Mouse (Mus musculus) embryo, embryonic 11 days (tissue): ENCODE data around the gene Tmem50b.

ENCODE experiments used
- DNase-seq: peaks from one replicate; pipeline ENCODE4 v3.0.0-alpha.2; 2015

The Tmem50b gene

GRCm38 (mm10) chr16:91606958-91607357, 9.4 kb upstream of the Tmem50b start:
- DNase-seq = no peak

GRCm38 (mm10) chr16:91605156-91605555, 7.6 kb upstream of the Tmem50b start:
- DNase-seq = no peak

GRCm38 (mm10) chr16:91601693-91602092, 4.1 kb upstream of the Tmem50b start:
- DNase-seq = no peak

DNA sequence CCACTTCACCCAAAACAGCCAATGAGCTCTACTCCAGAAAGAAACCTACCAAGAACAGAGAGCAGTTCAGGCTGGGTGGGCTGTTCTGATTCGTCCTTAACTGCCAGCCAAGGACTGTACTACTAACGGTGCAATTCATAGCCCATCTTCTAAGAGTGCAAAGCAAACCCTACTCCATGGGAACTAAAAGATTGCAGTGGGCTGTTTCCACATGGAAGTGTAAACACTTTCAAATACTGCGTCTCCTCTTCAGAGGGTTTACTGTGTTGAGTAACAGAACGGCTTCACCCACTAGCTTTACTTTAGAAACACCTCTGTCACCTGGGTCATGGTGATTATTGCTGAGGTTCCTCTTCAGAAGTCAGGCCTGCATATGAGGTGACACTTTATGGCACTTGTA, 3.5 kb upstream of the Tmem50b start:
- no peak for DNase-seq

GRCm38 (mm10) chr16:91599242-91599641, 1.6 kb upstream of the Tmem50b start:
- DNase-seq = no peak

DNA sequence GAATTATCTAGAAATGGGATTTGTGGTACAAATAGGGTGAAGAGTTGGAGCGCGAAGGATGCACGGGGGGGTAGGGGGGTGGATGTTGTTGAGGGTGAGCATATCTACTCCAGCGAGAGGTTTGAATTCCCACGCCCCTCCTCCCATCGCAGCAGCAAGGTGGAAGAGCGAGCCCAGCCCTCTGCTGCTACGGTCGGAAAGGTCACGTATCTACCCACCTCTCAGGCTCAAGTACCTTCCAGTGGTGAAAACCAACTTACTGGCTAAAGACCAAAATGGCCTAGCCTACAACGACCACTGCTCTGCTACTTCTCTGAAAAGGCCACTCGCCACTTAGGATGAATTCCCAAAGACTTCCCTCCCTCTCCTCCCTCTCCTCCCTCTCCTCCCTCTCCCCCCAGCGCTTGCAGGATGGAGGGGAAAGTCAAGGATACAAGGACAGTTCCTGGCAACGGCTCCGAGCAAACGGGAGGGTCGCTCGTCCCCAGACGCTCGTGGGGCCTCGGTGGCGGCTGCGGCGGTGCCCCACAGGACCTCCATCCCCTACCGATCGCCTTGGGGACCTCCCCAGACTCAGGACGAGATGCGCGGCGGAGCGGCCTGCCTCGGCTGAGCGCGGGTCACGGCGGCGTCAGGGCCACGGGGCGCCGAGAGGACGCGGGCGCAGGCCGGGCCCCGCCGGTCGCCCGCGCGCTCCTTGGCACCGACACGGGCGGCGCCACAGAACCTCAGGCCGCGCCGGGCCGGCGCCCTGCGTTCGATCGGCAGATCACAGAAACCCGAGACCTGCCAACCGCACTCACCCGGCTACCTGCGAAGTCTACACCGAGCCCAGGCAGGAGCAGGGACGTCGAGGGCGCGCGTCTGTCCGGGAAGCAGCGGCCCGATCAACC, 575 bp downstream of the Tmem50b start:
- no peak for DNase-seq

- no peak for DNase-seq
Measured at GRCm38 (mm10) chr16:91596397-91596778, 1.2 kb downstream of the Tmem50b start.

DNA sequence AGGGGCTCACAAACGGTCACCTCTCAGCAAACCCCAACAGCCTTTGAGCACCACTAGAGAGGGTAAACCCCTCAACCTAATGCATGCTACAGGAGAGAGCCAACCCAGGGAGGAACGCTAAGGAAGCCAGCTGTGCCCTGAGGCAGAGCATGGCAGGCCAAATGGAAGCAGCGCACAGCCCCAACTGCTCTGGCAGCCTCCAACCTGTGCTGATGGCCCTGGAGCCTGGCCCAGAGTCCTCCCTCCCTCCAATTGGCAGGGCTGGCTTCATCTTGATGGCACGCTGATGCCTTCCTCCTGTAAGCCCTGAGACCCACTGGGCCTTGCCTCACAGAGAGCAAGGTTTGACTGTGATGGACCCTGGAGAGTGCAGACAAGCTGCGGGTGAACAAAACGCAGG, 2.5 kb downstream of the Tmem50b start:
- no peak for DNase-seq

DNA sequence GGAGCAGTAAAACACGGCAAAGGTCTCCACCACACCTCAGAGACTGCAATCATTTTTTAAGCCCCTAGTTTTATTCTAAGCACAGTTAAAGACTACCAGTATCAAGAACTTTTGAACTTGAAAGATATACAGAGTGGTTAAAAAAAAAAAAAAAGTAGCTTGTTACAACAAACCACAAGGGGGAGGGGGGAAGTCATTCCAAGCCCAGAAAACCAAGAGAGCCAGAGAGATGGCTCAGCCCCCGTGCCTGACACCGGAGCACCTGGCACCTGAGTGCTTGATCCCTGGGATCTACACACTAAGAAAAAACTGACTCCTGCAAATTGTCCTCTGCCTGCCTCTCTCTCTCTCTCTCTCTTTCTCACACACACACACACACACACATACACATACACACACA, 4.3 kb downstream of the Tmem50b start:
- no peak for DNase-seq

DNA sequence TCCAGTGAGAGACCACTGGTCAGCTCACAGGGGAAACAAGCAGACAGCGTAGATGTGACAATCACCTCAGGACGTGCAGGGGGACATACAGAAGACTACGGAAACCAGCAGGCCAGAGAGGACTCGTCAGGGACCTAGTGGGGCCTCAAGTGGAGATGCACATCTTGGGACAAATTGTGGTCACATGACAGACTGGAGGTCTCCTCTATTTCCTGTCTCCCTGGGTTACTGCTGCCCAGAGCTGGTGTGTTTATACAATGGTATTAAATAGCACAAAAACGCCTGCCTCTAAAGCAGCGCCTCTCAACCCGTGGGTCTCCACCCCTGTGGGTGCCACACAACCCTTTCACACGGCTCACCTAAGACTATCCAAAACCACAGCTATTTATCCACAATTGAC, 5.4 kb downstream of the Tmem50b start:
- DNase-seq = no peak

DNA sequence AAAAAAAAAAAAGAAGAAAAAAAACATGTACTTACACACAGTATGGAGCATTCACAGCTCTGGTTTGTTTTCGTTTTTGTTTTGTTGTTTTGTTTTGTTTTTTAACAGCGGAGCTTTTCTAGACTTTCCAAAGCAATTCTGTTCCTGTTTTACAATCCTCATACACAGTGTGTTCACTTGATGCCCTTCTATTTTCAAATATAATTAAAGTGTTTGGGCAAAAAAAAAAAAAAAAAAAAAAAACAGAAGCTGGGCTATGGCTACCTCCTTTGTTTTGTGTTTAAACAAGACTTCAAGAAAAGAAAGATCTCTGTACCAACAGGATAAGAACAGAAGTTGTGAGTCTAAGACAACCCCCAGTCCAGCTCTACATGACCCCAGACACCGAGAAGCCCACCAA, 8.9 kb downstream of the Tmem50b start:
- no peak for DNase-seq

- no peak for DNase-seq
Measured at GRCm38 (mm10) chr16:91587730-91588453, 9.7 kb downstream of the Tmem50b start.

DNA sequence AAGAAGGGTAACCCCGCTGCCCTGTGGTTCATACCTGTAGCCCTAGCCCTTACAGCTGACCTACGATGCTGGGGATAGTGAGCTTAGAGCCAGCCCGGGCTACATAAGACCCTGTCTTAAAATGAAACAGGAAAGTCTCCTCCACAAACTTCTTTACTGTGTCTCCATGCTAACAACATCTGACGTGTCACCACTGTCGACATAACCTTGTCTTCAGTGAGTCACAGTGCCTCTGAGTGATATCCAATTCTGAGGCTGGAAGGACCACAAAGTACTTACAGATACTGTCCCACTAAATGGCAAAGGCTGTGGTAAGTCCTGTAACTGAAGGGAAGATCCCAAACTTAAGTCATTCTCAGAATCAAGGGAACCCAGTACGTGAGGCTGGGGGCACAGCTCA, 11.4 kb downstream of the Tmem50b start:
- no peak for DNase-seq

DNA sequence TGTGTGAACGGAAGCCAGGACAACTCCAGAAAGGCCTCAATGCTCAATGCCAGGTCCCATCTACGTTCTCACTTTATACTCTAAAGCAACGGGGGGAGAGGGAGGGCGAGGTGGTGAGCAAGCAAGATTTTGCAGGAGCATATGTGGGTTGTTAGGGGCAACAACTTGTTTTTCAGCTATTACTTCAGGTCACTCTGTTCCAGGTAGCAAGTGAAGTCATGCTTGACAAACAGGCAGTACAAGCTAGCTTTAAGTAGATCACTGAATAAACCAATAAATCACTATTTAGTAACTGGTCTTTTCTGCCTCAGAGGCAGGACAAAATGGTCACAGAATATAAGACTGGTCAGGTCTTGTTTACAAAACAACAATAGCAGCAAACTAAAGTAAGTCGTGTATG, 12.0 kb downstream of the Tmem50b start:
- no peak for DNase-seq

- DNase-seq = peak; percentile 52
Measured at GRCm38 (mm10) chr16:91582307-91582706, 15.3 kb downstream of the Tmem50b start.

DNA sequence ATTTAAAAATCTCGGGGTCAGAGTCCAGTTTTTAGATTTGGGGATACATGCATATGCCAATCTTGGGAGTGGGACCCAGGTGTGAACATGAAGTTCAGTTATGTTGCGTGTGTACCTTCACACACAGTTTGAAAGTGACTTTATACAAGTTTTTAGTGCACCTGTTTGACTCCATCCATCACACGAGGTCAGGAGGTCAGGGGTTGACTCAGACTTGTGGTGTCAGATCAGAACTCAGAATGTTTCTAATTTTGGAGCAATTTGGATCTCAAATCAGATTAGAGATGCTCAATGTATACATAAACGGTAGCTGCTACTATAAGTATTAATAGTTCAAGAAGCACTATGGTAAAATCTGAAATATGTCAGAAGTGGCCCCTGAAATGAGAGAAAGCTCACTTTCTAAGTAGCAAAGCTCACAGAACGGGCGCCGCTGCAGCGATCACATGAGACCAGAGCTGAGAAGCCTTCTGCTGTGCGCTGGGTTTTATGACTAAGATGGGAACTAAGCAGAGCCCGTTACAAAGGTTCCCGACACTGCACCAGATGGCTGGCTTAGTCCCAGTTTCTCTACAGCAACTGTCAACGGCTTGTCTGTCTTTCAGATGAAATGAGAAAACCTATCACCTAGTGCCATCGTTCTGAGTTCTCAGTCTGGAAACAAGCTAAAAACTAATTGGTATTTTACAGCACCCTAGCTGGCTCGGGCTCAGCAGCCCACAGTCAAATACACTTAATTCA, 18.4 kb downstream of the Tmem50b start:
- DNase-seq = no peak

DNA sequence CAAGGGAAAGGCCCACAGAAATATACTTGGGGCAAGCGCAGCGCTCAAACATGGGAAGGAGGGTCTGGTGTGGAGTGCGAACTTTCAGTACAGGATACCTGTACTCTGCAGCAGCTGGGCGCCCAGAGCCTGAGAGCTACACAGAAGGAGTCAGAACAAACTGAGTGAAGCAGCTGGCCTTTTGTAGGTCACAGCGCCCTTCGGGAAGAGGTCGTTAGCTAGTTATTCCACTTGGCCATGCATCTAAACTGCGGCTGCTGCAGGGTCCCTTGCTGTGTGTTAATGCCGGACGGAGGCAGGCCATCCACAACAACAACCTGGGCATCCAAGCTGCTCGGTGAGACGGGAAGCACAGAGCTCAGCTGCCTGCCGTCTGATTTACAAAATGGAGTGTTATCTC, 22.4 kb downstream of the Tmem50b start:
- no peak for DNase-seq

DNA sequence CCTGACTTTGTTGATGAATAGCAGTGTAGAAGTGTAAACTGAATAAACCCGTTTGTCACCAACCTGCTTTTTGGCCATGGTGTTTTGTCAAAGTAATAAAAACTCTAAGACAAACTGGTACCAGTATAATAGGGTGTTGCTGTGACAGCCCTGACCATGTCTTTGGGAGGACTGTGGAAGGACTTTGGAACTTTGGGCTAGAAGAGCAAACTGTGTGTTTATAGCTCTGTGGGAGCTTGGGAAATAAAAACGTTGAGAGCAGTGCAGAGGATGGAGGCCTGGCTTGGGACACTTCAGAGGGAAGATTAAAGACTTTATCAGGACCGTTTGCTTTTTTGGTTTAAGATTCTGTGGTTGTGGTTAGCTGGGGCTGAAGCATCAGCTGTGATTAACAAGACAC, 26.5 kb downstream of the Tmem50b start:
- no peak for DNase-seq

DNA sequence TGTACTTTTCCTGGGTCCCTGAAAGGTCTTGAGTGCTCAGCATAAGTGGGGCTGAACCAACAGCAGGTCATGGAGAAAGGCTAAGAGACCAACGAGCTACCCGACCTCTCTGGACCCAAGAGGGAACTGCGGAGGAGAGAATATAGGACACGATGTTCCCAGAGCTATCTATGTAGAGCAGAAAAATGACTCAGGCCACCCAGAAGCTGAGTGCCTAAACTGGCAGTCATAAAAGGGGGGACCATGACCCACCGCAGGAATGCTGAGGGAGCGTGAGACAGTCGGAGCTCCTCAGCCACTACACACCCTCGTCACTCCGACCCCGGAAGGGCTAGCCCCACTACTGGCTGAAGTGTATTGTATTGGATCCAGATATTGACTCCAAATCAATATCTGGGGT, 28.6 kb downstream of the Tmem50b start:
- no peak for DNase-seq

DNA sequence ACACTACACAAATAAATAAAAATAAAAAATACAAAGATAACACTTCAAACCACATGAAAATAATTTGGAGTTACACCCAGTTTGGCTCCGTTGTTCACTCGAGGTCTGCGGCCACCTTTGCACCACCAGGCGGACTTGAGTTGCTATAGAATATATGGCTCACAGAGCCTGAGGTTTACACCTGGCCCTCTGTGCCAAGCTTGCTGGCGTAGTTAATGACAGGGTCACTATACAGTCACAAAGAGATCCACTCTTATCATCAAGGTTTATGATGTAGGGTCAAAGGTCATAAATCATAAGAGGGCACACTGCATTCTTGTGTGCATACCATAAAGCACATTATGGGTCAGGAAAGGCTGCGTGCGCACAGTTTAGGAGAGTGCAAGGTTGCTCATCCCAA, 31.6 kb downstream of the Tmem50b start:
- DNase-seq = no peak

- DNase-seq = no peak
Measured at GRCm38 (mm10) chr16:91565292-91565951, 32.2 kb downstream of the Tmem50b start.

GRCm38 (mm10) chr16:91564580-91565291, 32.9 kb downstream of the Tmem50b start:
- DNase-seq = no peak
